Mouse (Mus musculus) heart, embryonic 14.5 days (tissue): ENCODE results near the gene Fut2. TPM values are rescaled to one million over a fixed set of nuclear protein-coding genes. Genes with fewer than 3 reads are reported as not detected.

ENCODE experiments used
- ATAC-seq: fragments of 200-750 bp; cut with Nextera tagmentation; 2 replicates; pipeline ENCODE4 v1.8.0; 2017; ENCODE audit warnings: low read depth, moderate TSS enrichment; ENCODE audit not compliant: insufficient number of reproducible peaks, insufficient read depth, low FRiP score
- H3K27ac ChIP-seq, 2 experiments: fragments of 200-500 bp in 1 of 2; fragments of 300-500 bp in 1 of 2; sonication (generic) in 1 of 2; replicated peaks in 1 of 2; 2 replicates each; pipeline ENCODE4 v1.5.1; 2012 to 2014; ENCODE audit warnings: low read depth in 2 of 2, low read length in 2 of 2, control low read depth in 1 of 2, mild to moderate bottlenecking in 1 of 2, mixed read lengths in 1 of 2; ENCODE audit not compliant: control insufficient read depth in 1 of 2, insufficient read depth in 1 of 2
- H3K27me3 ChIP-seq: fragments of 300-500 bp; sonication (generic); 2 replicates; pipeline ENCODE4 v1.6.1; 2014; ENCODE audit warnings: mild to moderate bottlenecking, low read length, control low read depth; ENCODE audit not compliant: control insufficient read depth, insufficient read depth
- H3K36me3 ChIP-seq: fragments of 300-500 bp; sonication (generic); 2 replicates; pipeline ENCODE4 v1.6.1; 2014; ENCODE audit warnings: mild to moderate bottlenecking, control low read depth, low read length, mixed read lengths; ENCODE audit not compliant: control insufficient read depth, insufficient read depth
- H3K4me1 ChIP-seq, 2 experiments: fragments of 200-500 bp in 1 of 2; fragments of 300-500 bp in 1 of 2; sonication (generic) in 1 of 2; 2 replicates each; pipeline ENCODE4 v1.6.1; 2012 to 2014; ENCODE audit warnings: low read length in 2 of 2, control low read depth in 1 of 2, mixed read lengths in 1 of 2; ENCODE audit not compliant: control insufficient read depth in 2 of 2, insufficient read depth in 2 of 2
- H3K4me2 ChIP-seq: fragments of 300-500 bp; sonication (generic); 2 replicates; pipeline ENCODE4 v1.6.1; 2014; ENCODE audit warnings: mild to moderate bottlenecking, low read length
- H3K4me3 ChIP-seq, 2 experiments: fragments of 200-500 bp in 1 of 2; fragments of 300-500 bp in 1 of 2; sonication (generic) in 1 of 2; 2 replicates each; pipeline ENCODE4 v1.5.1; 2012 to 2014; ENCODE audit warnings: low read length in 2 of 2, mild to moderate bottlenecking in 2 of 2, control low read depth in 1 of 2, low read depth in 1 of 2, moderate library complexity in 1 of 2; ENCODE audit not compliant: control insufficient read depth in 1 of 2, insufficient read depth in 1 of 2
- H3K9ac ChIP-seq: fragments of 300-500 bp; sonication (generic); 2 replicates; pipeline ENCODE4 v1.6.1; 2014; ENCODE audit warnings: mild to moderate bottlenecking, low read length
- H3K9me3 ChIP-seq: fragments of 300-500 bp; sonication (generic); 2 replicates; pipeline ENCODE4 v1.6.1; 2016; ENCODE audit warnings: low read length, control low read depth; ENCODE audit not compliant: control insufficient read depth
- WGBS: fragments of 180-500 bp; shearing (Covaris S2); extraction: QIAGEN DNeasy Blood & Tissue Kit; methylation state at CpG from one replicate; pipeline ENCODE4 v1.1.7; 2014; 5-methylcytosine and 5-hydroxymethylcytosine counted together
- polyA plus RNA-seq: library from polyadenylated mRNA; unstranded; fragments of >200 nt; fragmentation: Nextera tagmentation; extraction: Ambion mirVana; gene quantifications from 2 replicates; pipeline ENCODE4 v1.2.1, GENCODE M21; 2014

The Fut2 gene
- 2.4 and 2.7 TPM in 2 replicates for polyA plus RNA-seq

GRCm38 (mm10) chr7:45666161-45666560 lies at the start of gene Fut2:
TSS of gene Fut2 (minus strand) at chr7:45666394.
- 82% methylated on average over 7 of the region's 7 CpGs for WGBS
- Histone ChIP-seq H3K27me3 (no peaks in the 10 kb centered on the region), H3K9ac (no peak within 1 kb of the TSS), H3K27ac (no peak within 1 kb of the TSS), H3K4me3 (no peak within 1 kb of the TSS), H3K4me1 (peaks cover 3 to 9% of the 10 kb centered on the region in 2 experiments; a peak in 1 of 4 replicates), H3K9me3 (peaks cover 4% of the 10 kb centered on the region; the same call in 1 of the 2 replicates), H3K4me2 (no peak within 1 kb of the TSS), H3K36me3 (no peaks in the 10 kb centered on the region)
- no peak for ATAC-seq

- peak within 1 kb of the TSS; percentile 58 to 64 for H3K4me3 ChIP-seq
- H3K9ac ChIP-seq: peak within 1 kb of the TSS; percentile 88
- peak within 1 kb of the TSS; percentile 90 for H3K4me2 ChIP-seq
- H3K4me1 ChIP-seq: peaks cover 17 to 44% of the 10 kb centered on the region in 2 experiments
- H3K27me3 ChIP-seq: no peaks in the 10 kb centered on the region
- H3K36me3 ChIP-seq: peaks cover 53% of the 10 kb centered on the region
- peak; percentile 84 for ATAC-seq
- H3K27ac ChIP-seq: peak within 1 kb of the TSS; percentile 1 to 41; a peak in 2 of 4 replicates
- no peaks in the 10 kb centered on the region for H3K9me3 ChIP-seq
- 8% methylated on average over 34 of the region's 34 CpGs for WGBS
These were observed 49.0 kb upstream of the Fut2 start, which contains the start of gene Rpl18 for GRCm38 (mm10) chr7:45715090-45715708. TSS of gene Rpl18 (plus strand) at chr7:45715457.

- peak; percentile 2; the same call in 1 of the 2 replicates for ATAC-seq
- peaks cover 17 to 40% of the 10 kb centered on the region in 2 experiments for H3K4me1 ChIP-seq
- H3K4me3 ChIP-seq: peak overlapping the region; percentile 58 to 64
- H3K9ac ChIP-seq: peak overlapping the region; percentile 81
- no peak overlapping the region; a peak in 1 of 4 replicates for H3K27ac ChIP-seq
- no peaks in the 10 kb centered on the region for H3K9me3 ChIP-seq
- H3K36me3 ChIP-seq: peaks cover 53% of the 10 kb centered on the region
- 10% methylated on average over 14 of the region's 14 CpGs for WGBS
- H3K27me3 ChIP-seq: no peaks in the 10 kb centered on the region
- H3K4me2 ChIP-seq: peak overlapping the region; percentile 90
These were observed 48.5 kb upstream of the Fut2 start for GRCm38 (mm10) chr7:45714630-45715089.

GRCm38 (mm10) chr7:45713881-45714520 lies 47.8 kb upstream of the Fut2 start:
- ATAC-seq: no peak
- Histone ChIP-seq H3K4me1 (peaks cover 17 to 33% of the 10 kb centered on the region in 2 experiments), H3K27me3 (no peaks in the 10 kb centered on the region), H3K4me2 (peak overlapping the region; percentile 90), H3K36me3 (peaks cover 47% of the 10 kb centered on the region), H3K27ac (no peak overlapping the region), H3K9me3 (no peaks in the 10 kb centered on the region), H3K4me3 (peak overlapping the region in 1 of 2 experiments; percentile 64; a peak in 2 of 4 replicates), H3K9ac (peak overlapping the region; percentile 81)
- 80% methylated on average over 6 of the region's 6 CpGs for WGBS

GRCm38 (mm10) chr7:45713396-45713795 lies 47.2 kb upstream of the Fut2 start:
- Histone ChIP-seq H3K4me2 (no peak overlapping the region), H3K4me3 (no peak overlapping the region), H3K9ac (no peak overlapping the region), H3K27ac (no peak overlapping the region), H3K4me1 (peaks cover 15 to 34% of the 10 kb centered on the region in 2 experiments), H3K36me3 (peaks cover 45% of the 10 kb centered on the region), H3K9me3 (no peaks in the 10 kb centered on the region), H3K27me3 (no peaks in the 10 kb centered on the region)
- ATAC-seq: no peak
- WGBS: 93% methylated on average over 16 of the region's 16 CpGs

- Histone ChIP-seq H3K4me3 (no peak overlapping the region), H3K9ac (no peak overlapping the region), H3K27ac (no peak overlapping the region), H3K36me3 (peaks cover 45% of the 10 kb centered on the region), H3K27me3 (no peaks in the 10 kb centered on the region), H3K4me1 (peaks cover 22 to 45% of the 10 kb centered on the region in 2 experiments), H3K4me2 (no peak overlapping the region), H3K9me3 (no peaks in the 10 kb centered on the region)
- 87% methylated on average over 21 of the region's 21 CpGs for WGBS
- ATAC-seq: no peak
These were observed 46.0 kb upstream of the Fut2 start for GRCm38 (mm10) chr7:45712022-45712757.

GRCm38 (mm10) chr7:45711316-45712021 lies 45.3 kb upstream of the Fut2 start:
- Histone ChIP-seq H3K27me3 (no peaks in the 10 kb centered on the region), H3K9me3 (no peaks in the 10 kb centered on the region), H3K36me3 (peaks cover 45% of the 10 kb centered on the region), H3K4me2 (no peak overlapping the region), H3K27ac (no peak overlapping the region), H3K4me1 (peaks cover 23 to 42% of the 10 kb centered on the region in 2 experiments), H3K9ac (no peak overlapping the region), H3K4me3 (no peak overlapping the region)
- no peak for ATAC-seq
- 90% methylated on average over 24 of the region's 24 CpGs for WGBS
